ENCODE assay signal across 25 mouse cellular contexts in the genomic region with DNA sequence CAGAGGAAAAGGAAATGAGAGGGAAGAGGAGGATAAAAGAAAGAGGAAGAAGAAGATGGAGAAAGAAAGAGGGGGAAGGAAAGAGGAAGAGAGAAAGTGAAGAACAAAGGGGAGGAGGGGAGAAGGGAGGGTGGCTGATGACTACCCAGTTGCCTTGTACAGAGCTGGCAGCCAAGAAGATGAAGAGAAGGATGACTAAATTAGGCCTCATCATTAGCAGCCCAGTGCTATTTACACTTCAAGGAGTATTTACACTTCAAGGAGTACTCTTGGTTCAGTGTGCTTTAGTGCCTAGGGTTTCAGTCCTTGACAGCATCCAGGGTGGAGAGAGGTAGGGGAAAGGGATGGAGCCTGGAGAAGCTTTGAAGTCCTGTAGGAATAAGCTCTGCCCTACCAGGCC. TPM values are rescaled to one million over a fixed set of nuclear protein-coding genes. Genes with fewer than 3 reads are reported as not detected.
DNase-seq lines count a peak whose midpoint lies in the region; ATAC-seq and TF ChIP-seq lines count a peak whose summit lies in the region.
"Had no signal": no experiment of that assay in that cellular context is flagged by ENCODE, and none has a peak within 500 bp of the region (broad histone marks: within the 10 kb centered on the region; RNA-seq: fewer than 3 reads in every experiment).

No protein-coding gene starts in this region.

- no peaks in the 10 kb centered on the region for H3K27me3 ChIP-seq in forebrain, embryonic 13.5 days
- H3K27me3 ChIP-seq in forebrain, embryonic 12.5 days: no peaks in the 10 kb centered on the region
- no peaks in the 10 kb centered on the region for H3K27me3 ChIP-seq in midbrain, embryonic 15.5 days (replicated peaks)
- H3K27me3 ChIP-seq in midbrain, embryonic 10.5 days (ENCODE audit: low read depth, poor library complexity, severe bottlenecking): no peaks in the 10 kb centered on the region
- H3K27me3 ChIP-seq: CH12.LX; embryonic facial prominence, embryonic 12.5 days; forebrain, embryonic 15.5 days had no signal

- H3K4me3 ChIP-seq in forebrain, embryonic 13.5 days: no peak overlapping the region
- no peak overlapping the region for H3K4me3 ChIP-seq in forebrain, embryonic 12.5 days (replicated peaks)
- no peak overlapping the region for H3K4me3 ChIP-seq in midbrain, embryonic 15.5 days
- no peak overlapping the region for H3K4me3 ChIP-seq in midbrain, embryonic 10.5 days
- no peak overlapping the region for H3K4me3 ChIP-seq in olfactory bulb, adult 2 months (ENCODE audit: insufficient read depth, low read depth, low read length)
- H3K4me3 ChIP-seq: embryonic facial prominence, embryonic 10.5 days; embryonic facial prominence, embryonic 12.5 days; forebrain, embryonic 15.5 days had no signal

- H3K4me2 ChIP-seq in forebrain, embryonic 13.5 days: no peak overlapping the region
- no peak overlapping the region for H3K4me2 ChIP-seq in forebrain, embryonic 12.5 days
- H3K4me2 ChIP-seq in midbrain, embryonic 15.5 days: no peak overlapping the region
- H3K4me2 ChIP-seq: embryonic facial prominence, embryonic 12.5 days; forebrain, embryonic 15.5 days had no signal

- 0 out of 2 replicates have a peak, but pooled peaks cover 5% of the 10 kb centered on the region for H3K4me1 ChIP-seq in forebrain, embryonic 13.5 days
- H3K4me1 ChIP-seq in forebrain, embryonic 12.5 days: no peaks in the 10 kb centered on the region
- peaks cover 3% of the 10 kb centered on the region; the same call in 1 of the 2 replicates for H3K4me1 ChIP-seq in midbrain, embryonic 15.5 days
- H3K4me1 ChIP-seq in midbrain, embryonic 10.5 days: 0 out of 2 replicates have a peak, but pooled peaks cover 3% of the 10 kb centered on the region
- peaks cover 5% of the 10 kb centered on the region for H3K4me1 ChIP-seq in olfactory bulb, adult 2 months (ENCODE audit: control insufficient read depth, insufficient read depth, low read length)

- TF ChIP-seq CTCF in olfactory bulb, adult 2 months (IDR thresholded peaks at IDR 0.05; ENCODE audit: insufficient read depth, low read depth, low read length): no peak

- H3K36me3 ChIP-seq in forebrain, embryonic 13.5 days (ENCODE audit: poor library complexity, severe bottlenecking): no peaks in the 10 kb centered on the region
- H3K36me3 ChIP-seq in forebrain, embryonic 12.5 days (replicated peaks): no peaks in the 10 kb centered on the region
- no peaks in the 10 kb centered on the region for H3K36me3 ChIP-seq in midbrain, embryonic 15.5 days (replicated peaks)
- no peaks in the 10 kb centered on the region for H3K36me3 ChIP-seq in midbrain, embryonic 10.5 days
- H3K36me3 ChIP-seq: embryonic facial prominence, embryonic 10.5 days; embryonic facial prominence, embryonic 12.5 days; forebrain, embryonic 15.5 days; G1E had no signal

- 0 out of 2 replicates have a peak, but pooled peaks have one; percentile 14 for ATAC-seq in forebrain, embryonic 13.5 days
- ATAC-seq in forebrain, embryonic 12.5 days (ENCODE audit: low FRiP score): no peak
- peak; percentile 62 for ATAC-seq in midbrain, embryonic 15.5 days (replicated peaks)
- ATAC-seq: activated CD4-positive, CD25-positive, alpha-beta regulatory T cell, adult 4 months; CD4-positive, CD25-positive, alpha-beta regulatory T cell, adult 4 months; Patski had no signal

- no peak for DNase-seq in midbrain, embryonic 10.5 days (ENCODE audit: low spot score)
- DNase-seq in brain, adult 2 months (ENCODE audit: low read depth, low spot score): peak; percentile 52
- DNase-seq in kidney, postnatal 14 days: no peak
- DNase-seq: adrenal gland, adult 8-10 months; adrenal gland, postnatal 14 days; adrenal gland, postnatal 36 days; B cell, adult 2 months; cerebellum, adult 11-12 months; cerebellum, adult 2 months; cerebellum, adult 9-10 months; cerebellum, postnatal 10 days; cerebellum, postnatal 25 days; forebrain, postnatal 0 days had no signal

- no peak overlapping the region for H3K9ac ChIP-seq in forebrain, embryonic 13.5 days
- H3K9ac ChIP-seq in forebrain, embryonic 12.5 days: no peak overlapping the region
- no peak overlapping the region for H3K9ac ChIP-seq in midbrain, embryonic 15.5 days
- H3K9ac ChIP-seq: embryonic facial prominence, embryonic 12.5 days; forebrain, embryonic 15.5 days; forebrain, postnatal 0 days had no signal

- H3K9me3 ChIP-seq in forebrain, embryonic 13.5 days (replicated peaks): no peaks in the 10 kb centered on the region
- H3K9me3 ChIP-seq in forebrain, embryonic 12.5 days: no peaks in the 10 kb centered on the region
- H3K9me3 ChIP-seq in midbrain, embryonic 15.5 days: no peaks in the 10 kb centered on the region
- no peaks in the 10 kb centered on the region for H3K9me3 ChIP-seq in midbrain, embryonic 10.5 days (replicated peaks)
- H3K9me3 ChIP-seq: embryonic facial prominence, embryonic 10.5 days; embryonic facial prominence, embryonic 12.5 days; forebrain, embryonic 15.5 days; G1E had no signal

- no peak overlapping the region for H3K27ac ChIP-seq in forebrain, embryonic 13.5 days
- H3K27ac ChIP-seq in forebrain, embryonic 12.5 days: no peak overlapping the region
- H3K27ac ChIP-seq in midbrain, embryonic 15.5 days: no peak overlapping the region
- no peak overlapping the region for H3K27ac ChIP-seq in midbrain, embryonic 10.5 days (replicated peaks)
- H3K27ac ChIP-seq in olfactory bulb, adult 2 months (ENCODE audit: insufficient read depth, low read depth, low read length): peak overlapping the region; percentile 43
- H3K27ac ChIP-seq: embryonic facial prominence, embryonic 10.5 days; embryonic facial prominence, embryonic 12.5 days; forebrain, embryonic 15.5 days had no signal

- TF ChIP-seq POLR2A in olfactory bulb, adult 2 months (IDR thresholded peaks at IDR 0.05; ENCODE audit: insufficient read depth, low read depth, low read length): no peak

RNA-seq across cellular contexts. Expression of gene Ripply2, which starts 35.3 kb away (rescaled TPM):
- 3.3 and 4.4 TPM in 2 replicates for polyA plus RNA-seq in forebrain, embryonic 13.5 days (2015; fragmentation: Nextera tagmentation; extraction: Ambion mirVana)
- 2.2 and 2.5 TPM in 2 replicates for polyA plus RNA-seq in forebrain, embryonic 12.5 days (2016; fragmentation: Nextera tagmentation; extraction: Ambion mirVana)
- polyA plus RNA-seq in midbrain, embryonic 15.5 days (2015; fragmentation: Nextera tagmentation; extraction: Ambion mirVana): 7.6 and 9.3 TPM in 2 replicates
- 0.52 and 1.0 TPM in 2 replicates for polyA plus RNA-seq in midbrain, embryonic 10.5 days (2016; fragmentation: Nextera tagmentation; extraction: Ambion mirVana)
- polyA plus RNA-seq in olfactory bulb, adult 2 months (2012; ENCODE audit: insufficient read depth, insufficient read length, low replicate concordance, missing spikeins): not detected in 2 replicates
- polyA plus RNA-seq: activated CD4-positive, CD25-positive, alpha-beta regulatory T cell, adult 4 months; CD4-positive, CD25-positive, alpha-beta regulatory T cell, adult 4 months; embryonic facial prominence, embryonic 10.5 days; embryonic facial prominence, embryonic 12.5 days; G1E; Patski had no signal

RNA-seq across cellular contexts. Expression of gene Cyb5r4, which starts 41.8 kb away (rescaled TPM):
- 92.0 and 93.9 TPM in 2 replicates for polyA plus RNA-seq in forebrain, embryonic 13.5 days (2015; fragmentation: Nextera tagmentation; extraction: Ambion mirVana)
- 105 and 108 TPM in 2 replicates for polyA plus RNA-seq in forebrain, embryonic 12.5 days (2016; fragmentation: Nextera tagmentation; extraction: Ambion mirVana)
- polyA plus RNA-seq in midbrain, embryonic 15.5 days (2015; fragmentation: Nextera tagmentation; extraction: Ambion mirVana): 55.0 and 56.9 TPM in 2 replicates
- 98.6 and 102 TPM in 2 replicates for polyA plus RNA-seq in midbrain, embryonic 10.5 days (2016; fragmentation: Nextera tagmentation; extraction: Ambion mirVana)
- not detected in 2 replicates for polyA plus RNA-seq in olfactory bulb, adult 2 months (2012; ENCODE audit: insufficient read depth, insufficient read length, low replicate concordance, missing spikeins)
